Mouse (Mus musculus) lung, embryonic 15.5 days (tissue): Measurements from ENCODE around the gene Selenof. TPM values are rescaled to one million over a fixed set of nuclear protein-coding genes. Genes with fewer than 3 reads are reported as not detected.

Experiments
- ATAC-seq: fragments of 200-750 bp; cut with Nextera tagmentation; 2 replicates; pipeline ENCODE4 v1.8.0; 2017; ENCODE audit warnings: moderate number of reproducible peaks, borderline replicate concordance; ENCODE audit not compliant: low FRiP score, low TSS enrichment; ENCODE audit errors: extremely low read depth
- H3K27ac ChIP-seq: fragments of 300-500 bp; sonication (generic); 2 replicates; pipeline ENCODE4 v1.5.1; 2015; ENCODE audit warnings: moderate library complexity, mild to moderate bottlenecking, inconsistent platforms
- H3K27me3 ChIP-seq: fragments of 300-500 bp; sonication (generic); 2 replicates; pipeline ENCODE4 v1.6.1; 2015; ENCODE audit warnings: inconsistent platforms
- H3K36me3 ChIP-seq: fragments of 300-500 bp; sonication (generic); 2 replicates; pipeline ENCODE4 v1.6.1; 2015; ENCODE audit warnings: inconsistent platforms
- H3K4me1 ChIP-seq: fragments of 300-500 bp; sonication (generic); 2 replicates; pipeline ENCODE4 v1.6.1; 2015; ENCODE audit warnings: inconsistent platforms
- H3K4me2 ChIP-seq: fragments of 300-500 bp; sonication (generic); 2 replicates; pipeline ENCODE4 v1.6.1; 2015; ENCODE audit warnings: inconsistent platforms, mild to moderate bottlenecking, moderate library complexity
- H3K4me3 ChIP-seq: fragments of 300-500 bp; sonication (generic); 2 replicates; pipeline ENCODE4 v1.5.1; 2015; ENCODE audit warnings: mild to moderate bottlenecking, inconsistent platforms
- H3K9ac ChIP-seq: fragments of 300-500 bp; sonication (generic); 2 replicates; pipeline ENCODE4 v1.6.1; 2015; ENCODE audit warnings: inconsistent platforms
- H3K9me3 ChIP-seq: fragments of 300-500 bp; sonication (generic); 2 replicates; pipeline ENCODE4 v1.6.1; 2016; ENCODE audit warnings: inconsistent platforms
- WGBS: fragments of 180-500 bp; shearing (Covaris S2); methylation state at CpG from one replicate; pipeline ENCODE4 v1.1.7; 2015; 5-methylcytosine and 5-hydroxymethylcytosine counted together
- polyA plus RNA-seq: library from polyadenylated mRNA; unstranded; fragments of >200 nt; fragmentation: Nextera tagmentation; extraction: Ambion mirVana; gene quantifications from 2 replicates; pipeline ENCODE4 v1.2.1, GENCODE M21; 2015

The Selenof gene
- polyA plus RNA-seq: 713 and 738 TPM in 2 replicates

DNA sequence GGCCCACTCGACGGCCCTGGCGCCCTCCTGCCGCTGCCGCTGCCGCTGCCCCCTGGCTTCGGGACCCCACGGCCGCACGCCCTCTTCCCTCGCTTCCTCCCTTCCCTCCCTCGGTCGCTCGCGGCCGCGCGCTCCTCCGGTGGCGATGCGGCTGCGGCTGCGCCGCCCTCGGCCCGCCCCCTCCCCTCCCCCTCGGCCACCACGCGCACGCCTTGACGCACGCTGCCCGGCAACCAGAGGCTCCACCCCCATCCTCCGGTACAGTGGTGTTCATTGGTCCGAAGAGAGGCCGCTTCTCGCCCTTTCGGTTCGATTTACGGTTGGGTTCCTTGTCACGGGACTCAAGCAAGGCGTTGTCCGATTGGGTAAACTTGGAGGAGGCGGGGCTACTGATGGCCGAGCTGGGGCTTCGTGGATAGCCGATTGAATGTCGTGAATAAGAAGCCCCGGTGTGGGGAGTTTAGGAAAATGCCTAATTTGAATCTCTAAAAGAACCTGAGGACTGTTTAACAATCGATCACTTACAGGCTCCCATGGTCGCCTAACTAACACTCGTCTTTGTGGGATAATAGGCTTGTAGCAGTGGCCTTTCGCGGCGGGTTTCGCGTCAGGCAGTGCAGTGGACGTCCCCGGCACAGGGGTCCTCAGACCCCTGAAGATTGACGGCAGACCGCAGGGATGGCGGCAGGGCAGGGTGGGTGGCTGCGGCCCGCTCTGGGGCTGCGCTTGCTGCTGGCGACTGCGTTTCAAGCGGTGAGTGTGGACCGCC is at the start of gene Selenof, which contains the start of gene Hs2st1:
Selenof (plus strand) TSS at position 258 of the 769 bp plus-strand sequence.
Hs2st1 (minus strand) TSS at position 135 of the 769 bp plus-strand sequence.
- peak within 1 kb of the TSS; percentile 95 for H3K4me3 ChIP-seq
- peak within 1 kb of the TSS; percentile 93 for H3K27ac ChIP-seq
- H3K9ac ChIP-seq: peak within 1 kb of the TSS; percentile 96
- H3K36me3 ChIP-seq: no peaks in the 10 kb centered on the region
- WGBS: under 1% methylated on average over 54 of the region's 69 CpGs
- H3K9me3 ChIP-seq: no peaks in the 10 kb centered on the region
- H3K4me1 ChIP-seq: peaks cover 48% of the 10 kb centered on the region
- no peaks in the 10 kb centered on the region for H3K27me3 ChIP-seq
- peak; percentile 99 for ATAC-seq
- peak within 1 kb of the TSS; percentile 96 for H3K4me2 ChIP-seq

DNA sequence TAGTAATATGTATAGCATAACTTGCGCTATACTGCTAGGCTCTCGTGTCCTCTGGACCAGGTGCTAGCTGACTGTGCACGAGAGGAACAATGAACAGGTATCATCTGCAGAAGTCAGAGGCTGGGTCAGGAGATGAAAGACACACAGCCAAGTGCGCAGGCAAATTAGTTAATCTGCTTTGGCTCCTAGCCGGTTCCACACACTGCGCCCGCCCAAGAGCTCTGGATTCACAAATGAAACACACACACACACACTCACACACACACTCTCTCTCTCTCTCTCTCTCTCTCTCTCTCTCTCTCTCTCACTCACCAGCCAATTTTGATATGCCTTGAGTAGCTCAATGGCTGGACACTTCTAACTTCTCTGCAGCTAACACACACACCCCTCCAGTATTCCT is 42.2 kb upstream of the Selenof start:
- Histone ChIP-seq H3K27me3 (no peaks in the 10 kb centered on the region), H3K4me1 (peaks cover 5% of the 10 kb centered on the region; the same call in 1 of the 2 replicates), H3K9ac (no peak overlapping the region), H3K4me2 (no peak overlapping the region), H3K27ac (no peak overlapping the region), H3K9me3 (no peaks in the 10 kb centered on the region), H3K4me3 (no peak overlapping the region), H3K36me3 (no peaks in the 10 kb centered on the region)
- no peak for ATAC-seq
- WGBS: 85% methylated on average over 7 of the region's 7 CpGs

DNA sequence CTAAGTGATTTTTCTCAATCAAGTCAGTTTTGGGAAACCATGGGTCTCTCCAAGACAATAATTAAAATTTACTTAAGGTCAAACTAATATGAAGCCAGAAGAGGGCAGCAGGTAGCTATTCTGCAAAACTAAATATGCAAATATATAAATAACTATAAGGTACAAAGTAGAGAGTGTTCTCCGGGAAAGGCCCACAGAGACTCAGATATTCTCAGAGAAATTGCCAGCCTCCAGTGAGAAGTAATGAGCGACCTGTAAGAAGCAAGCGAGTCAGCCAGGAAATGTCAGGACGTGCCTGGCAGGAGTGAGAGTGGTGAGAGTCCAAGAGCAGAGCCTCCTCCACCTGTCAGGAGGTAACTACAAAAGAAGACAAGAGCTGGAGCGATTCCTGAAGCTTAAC is 39.1 kb upstream of the Selenof start:
- H3K9ac ChIP-seq: no peak overlapping the region
- no peaks in the 10 kb centered on the region for H3K9me3 ChIP-seq
- peaks cover 5% of the 10 kb centered on the region; the same call in 1 of the 2 replicates for H3K4me1 ChIP-seq
- no peaks in the 10 kb centered on the region for H3K27me3 ChIP-seq
- H3K36me3 ChIP-seq: no peaks in the 10 kb centered on the region
- ATAC-seq: no peak
- no peak overlapping the region for H3K27ac ChIP-seq
- H3K4me3 ChIP-seq: no peak overlapping the region
- no peak overlapping the region for H3K4me2 ChIP-seq
- 44% methylated on average over 5 of the region's 5 CpGs for WGBS

DNA sequence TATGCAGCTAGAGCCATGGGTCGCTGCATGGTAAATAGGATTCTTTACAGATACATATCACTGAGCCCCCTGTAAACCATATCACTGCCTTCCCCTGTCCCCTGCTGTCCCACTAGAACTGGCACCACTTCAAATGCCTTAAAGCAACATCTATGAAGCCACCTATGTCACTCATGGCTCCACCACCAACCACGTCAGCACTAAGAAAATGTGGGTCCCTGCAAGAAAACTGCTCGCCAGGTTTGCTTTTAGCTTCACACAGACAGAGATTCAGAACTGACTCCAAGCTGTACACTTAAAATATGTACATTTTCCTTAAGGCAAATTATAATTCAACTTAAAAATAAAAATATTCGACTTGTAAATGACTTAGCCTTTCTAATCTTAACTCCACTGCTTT is 35.0 kb upstream of the Selenof start:
- H3K9ac ChIP-seq: no peak overlapping the region
- ATAC-seq: no peak
- H3K27me3 ChIP-seq: no peaks in the 10 kb centered on the region
- H3K36me3 ChIP-seq: no peaks in the 10 kb centered on the region
- H3K4me3 ChIP-seq: no peak overlapping the region
- 87% methylated on average over 4 of the region's 4 CpGs for WGBS
- H3K4me2 ChIP-seq: no peak overlapping the region
- peaks cover 25% of the 10 kb centered on the region for H3K4me1 ChIP-seq
- no peak overlapping the region for H3K27ac ChIP-seq
- no peaks in the 10 kb centered on the region for H3K9me3 ChIP-seq

DNA sequence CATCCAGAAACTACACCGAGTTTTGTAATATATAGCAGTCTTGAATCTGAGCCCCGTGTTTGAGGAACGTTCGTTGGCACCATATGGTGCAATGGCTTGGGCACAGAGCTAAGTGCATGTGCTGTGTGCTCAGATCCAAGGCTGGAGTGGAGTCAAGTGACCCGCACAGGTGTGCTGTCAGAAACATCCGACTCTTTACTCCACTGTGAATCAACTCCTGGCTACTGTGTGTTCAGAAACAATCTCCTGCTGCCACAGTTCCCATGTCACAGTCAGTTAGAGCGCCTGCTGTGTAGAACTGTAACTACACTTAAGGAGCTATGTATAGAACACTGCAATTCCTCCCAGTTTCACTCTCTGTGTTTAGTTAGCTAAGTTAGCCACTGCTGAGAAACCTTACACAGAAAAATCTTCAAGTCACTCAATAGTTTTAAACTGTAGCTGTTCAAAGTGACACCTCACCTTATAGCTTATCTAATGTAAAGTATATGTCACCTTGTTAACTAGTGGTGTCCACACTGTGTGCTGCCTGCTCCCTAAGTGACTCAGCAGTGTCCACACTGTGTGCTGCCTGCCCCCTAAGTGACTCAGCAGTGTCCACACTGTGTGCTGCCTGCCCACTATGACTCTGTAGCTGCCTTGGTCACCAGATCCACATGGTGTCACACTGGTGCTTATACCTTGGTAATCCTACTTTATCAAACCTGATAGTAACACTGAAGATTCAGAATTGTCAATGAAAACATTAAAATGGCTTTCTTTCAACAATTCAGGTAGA is 32.8 kb upstream of the Selenof start:
- 66% methylated on average over 7 of the region's 7 CpGs for WGBS
- Histone ChIP-seq H3K4me1 (peaks cover 39% of the 10 kb centered on the region), H3K36me3 (no peaks in the 10 kb centered on the region), H3K27me3 (no peaks in the 10 kb centered on the region), H3K9ac (no peak overlapping the region), H3K9me3 (no peaks in the 10 kb centered on the region), H3K27ac (no peak overlapping the region), H3K4me2 (no peak overlapping the region), H3K4me3 (no peak overlapping the region)
- no peak for ATAC-seq

DNA sequence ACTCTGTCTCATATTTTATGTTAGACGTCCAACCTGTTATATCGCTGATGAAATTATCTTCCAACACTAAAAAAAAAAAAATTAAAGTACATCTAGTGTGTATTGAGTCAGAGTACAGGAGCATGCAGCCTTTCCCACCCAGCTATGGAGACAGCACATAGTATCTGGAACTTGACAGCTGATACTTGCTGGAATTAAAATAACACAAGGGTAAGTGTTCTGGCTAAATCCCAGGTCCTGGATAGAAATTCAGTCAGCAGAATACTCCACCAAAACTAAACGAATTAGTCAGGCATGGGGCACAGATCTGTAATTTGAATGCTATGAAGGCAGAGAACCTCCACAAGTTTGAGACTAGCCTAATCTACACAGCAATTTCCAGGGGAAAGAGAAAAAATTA is 31.1 kb upstream of the Selenof start:
- Histone ChIP-seq H3K4me2 (no peak overlapping the region), H3K27me3 (no peaks in the 10 kb centered on the region), H3K36me3 (no peaks in the 10 kb centered on the region), H3K9ac (no peak overlapping the region), H3K4me3 (no peak overlapping the region), H3K9me3 (no peaks in the 10 kb centered on the region), H3K4me1 (peaks cover 47% of the 10 kb centered on the region), H3K27ac (no peak overlapping the region)
- ATAC-seq: no peak
- 49% methylated on average over 3 of the region's 3 CpGs for WGBS

DNA sequence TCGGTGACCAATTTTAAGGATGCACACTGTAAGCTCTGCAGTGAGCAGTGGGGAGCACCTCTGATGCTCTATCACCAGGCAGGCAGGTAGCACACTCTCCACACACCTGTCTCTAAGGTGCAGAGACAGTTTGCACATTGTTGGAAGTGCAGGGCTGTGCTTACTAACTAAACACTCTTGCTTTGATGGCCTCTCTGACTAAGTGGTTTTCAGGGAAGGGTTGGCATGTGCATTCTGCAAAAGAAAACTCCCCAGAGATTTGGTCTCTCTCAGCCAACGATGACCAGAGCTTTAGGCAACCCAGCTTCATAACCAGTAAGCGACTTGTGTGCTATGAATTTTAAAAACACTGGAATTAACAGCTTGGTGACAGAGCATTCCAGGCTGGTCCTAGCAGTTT is 29.3 kb upstream of the Selenof start:
- Histone ChIP-seq H3K9ac (no peak overlapping the region), H3K4me2 (no peak overlapping the region), H3K9me3 (no peaks in the 10 kb centered on the region), H3K4me1 (peaks cover 49% of the 10 kb centered on the region), H3K4me3 (no peak overlapping the region), H3K27ac (peak overlapping the region; percentile 34), H3K36me3 (no peaks in the 10 kb centered on the region), H3K27me3 (no peaks in the 10 kb centered on the region)
- WGBS: 46% methylated on average over 3 of the region's 3 CpGs
- ATAC-seq: no peak

DNA sequence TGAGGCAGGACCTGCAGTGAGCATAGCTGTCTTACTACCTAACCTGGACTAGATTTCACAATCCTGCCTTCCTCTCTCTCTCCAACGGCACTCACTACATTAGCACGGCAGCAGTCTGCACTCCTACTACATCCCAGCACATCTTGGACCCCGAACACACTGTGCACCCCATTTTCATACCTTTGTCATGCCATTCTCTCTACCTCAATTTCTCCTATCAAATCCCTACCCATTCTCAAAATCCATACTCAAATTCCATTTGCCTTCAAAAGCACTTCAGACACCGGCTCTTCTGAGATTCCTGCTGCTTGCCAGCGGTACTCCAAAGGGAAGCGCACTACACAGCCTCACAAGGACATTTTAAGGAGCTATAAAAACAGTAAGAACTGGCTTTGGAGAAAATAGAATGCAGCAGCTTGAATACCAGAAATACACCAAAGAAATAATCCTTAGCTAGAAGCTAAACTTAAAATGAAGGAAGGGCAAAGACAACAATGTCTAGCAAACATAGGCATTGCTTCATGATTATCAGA is 28.1 kb upstream of the Selenof start:
- H3K9me3 ChIP-seq: no peaks in the 10 kb centered on the region
- H3K4me2 ChIP-seq: peak overlapping the region; percentile 19
- ATAC-seq: no peak
- peak overlapping the region; percentile 73 for H3K27ac ChIP-seq
- H3K9ac ChIP-seq: no peak overlapping the region
- no peaks in the 10 kb centered on the region for H3K27me3 ChIP-seq
- WGBS: 36% methylated on average over 6 of the region's 6 CpGs
- no peak overlapping the region for H3K4me3 ChIP-seq
- H3K4me1 ChIP-seq: peaks cover 52% of the 10 kb centered on the region
- no peaks in the 10 kb centered on the region for H3K36me3 ChIP-seq

DNA sequence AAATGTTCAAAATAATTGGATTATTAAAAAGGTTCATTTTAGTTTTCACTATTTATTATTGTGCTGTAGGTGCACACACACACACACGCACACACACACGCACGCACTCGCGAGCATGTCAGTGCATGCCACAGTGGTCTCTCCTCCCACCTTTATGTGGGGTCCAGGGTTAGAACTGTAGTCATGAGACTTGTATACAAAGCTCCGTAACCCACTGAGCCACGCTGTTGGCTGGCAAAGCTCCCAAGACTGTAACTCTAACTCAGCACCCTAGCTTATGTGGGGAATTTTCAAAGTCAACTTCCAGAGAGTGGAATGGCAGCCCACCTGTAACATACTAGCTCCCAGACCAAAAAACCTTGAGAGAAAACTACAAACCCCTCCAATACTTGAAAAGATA is 25.0 kb upstream of the Selenof start:
- 83% methylated on average over 7 of the region's 7 CpGs for WGBS
- no peak overlapping the region for H3K4me2 ChIP-seq
- H3K27ac ChIP-seq: no peak overlapping the region
- H3K27me3 ChIP-seq: no peaks in the 10 kb centered on the region
- H3K9ac ChIP-seq: no peak overlapping the region
- H3K4me1 ChIP-seq: peaks cover 31% of the 10 kb centered on the region
- no peak for ATAC-seq
- no peaks in the 10 kb centered on the region for H3K36me3 ChIP-seq
- no peak overlapping the region for H3K4me3 ChIP-seq
- H3K9me3 ChIP-seq: no peaks in the 10 kb centered on the region

DNA sequence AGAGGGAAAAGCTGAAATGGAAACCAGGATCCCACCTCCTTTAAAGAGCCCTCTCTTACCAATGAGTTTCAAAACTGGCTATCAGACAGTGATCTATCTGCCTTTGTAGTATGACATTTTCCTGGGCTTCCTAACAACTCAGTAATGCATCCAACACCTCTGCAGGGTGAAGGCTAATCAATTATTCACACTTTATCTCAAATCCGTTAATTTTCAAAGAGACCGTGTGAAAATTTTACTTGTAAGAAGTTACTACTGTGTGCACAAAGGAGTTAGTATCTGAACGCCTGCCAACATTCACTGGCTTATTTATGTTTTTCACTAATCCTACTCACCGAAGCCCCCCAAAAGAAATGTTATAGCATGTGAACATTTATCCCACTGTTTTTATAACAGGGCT is 24.3 kb upstream of the Selenof start:
- no peak overlapping the region for H3K27ac ChIP-seq
- WGBS: 30% methylated on average over 4 of the region's 4 CpGs
- H3K4me1 ChIP-seq: peaks cover 25% of the 10 kb centered on the region
- no peak overlapping the region for H3K4me2 ChIP-seq
- no peaks in the 10 kb centered on the region for H3K9me3 ChIP-seq
- no peak overlapping the region for H3K4me3 ChIP-seq
- H3K36me3 ChIP-seq: no peaks in the 10 kb centered on the region
- no peaks in the 10 kb centered on the region for H3K27me3 ChIP-seq
- no peak overlapping the region for H3K9ac ChIP-seq
- ATAC-seq: no peak

DNA sequence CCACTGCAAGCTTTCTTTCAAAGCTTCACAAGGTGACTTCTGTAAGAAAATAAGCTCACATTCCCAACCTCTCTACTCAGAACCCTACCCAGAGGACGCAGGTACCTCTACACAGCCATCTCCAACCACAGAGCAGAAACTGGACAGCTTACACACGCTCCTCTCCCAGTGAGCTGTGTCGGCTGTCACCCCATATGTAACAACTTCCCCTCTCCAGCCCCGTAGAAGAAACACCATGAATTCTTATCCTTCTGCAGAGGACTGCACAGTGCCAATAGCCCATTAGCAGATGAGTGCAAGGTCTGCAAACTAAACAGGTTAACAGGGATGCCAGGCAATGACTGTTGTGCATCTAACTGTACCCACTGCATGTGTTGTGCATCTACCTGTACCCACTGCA is 23.6 kb upstream of the Selenof start:
- H3K27ac ChIP-seq: no peak overlapping the region
- no peaks in the 10 kb centered on the region for H3K27me3 ChIP-seq
- 17% methylated on average over 4 of the region's 4 CpGs for WGBS
- no peaks in the 10 kb centered on the region for H3K9me3 ChIP-seq
- H3K4me1 ChIP-seq: peaks cover 26% of the 10 kb centered on the region
- H3K36me3 ChIP-seq: no peaks in the 10 kb centered on the region
- H3K9ac ChIP-seq: no peak overlapping the region
- no peak overlapping the region for H3K4me3 ChIP-seq
- ATAC-seq: no peak
- no peak overlapping the region for H3K4me2 ChIP-seq
